Mouse (Mus musculus) E14TG2a.4 (cell line): ENCODE results near the gene Krt16.
"Not testable (repeated sequence)": the region's sequence is repeated elsewhere in the genome, so short reads cannot be mapped to it uniquely, and the experiment has no call there.

Experiments used
- CTCF ChIP-seq: conservative IDR thresholded peaks from 2 replicates; pipeline ENCODE4 v1.5.1; 2014; ENCODE audit warnings: low read length
- NANOG ChIP-seq: IDR thresholded peaks from 2 replicates; pipeline ENCODE4 v1.6.1; 2014; ENCODE audit warnings: borderline replicate concordance, low read length, mixed read lengths
- POU5F1 ChIP-seq: IDR thresholded peaks from 2 replicates; pipeline ENCODE4 v1.6.1; 2014; ENCODE audit warnings: low read length, borderline replicate concordance

DNA sequence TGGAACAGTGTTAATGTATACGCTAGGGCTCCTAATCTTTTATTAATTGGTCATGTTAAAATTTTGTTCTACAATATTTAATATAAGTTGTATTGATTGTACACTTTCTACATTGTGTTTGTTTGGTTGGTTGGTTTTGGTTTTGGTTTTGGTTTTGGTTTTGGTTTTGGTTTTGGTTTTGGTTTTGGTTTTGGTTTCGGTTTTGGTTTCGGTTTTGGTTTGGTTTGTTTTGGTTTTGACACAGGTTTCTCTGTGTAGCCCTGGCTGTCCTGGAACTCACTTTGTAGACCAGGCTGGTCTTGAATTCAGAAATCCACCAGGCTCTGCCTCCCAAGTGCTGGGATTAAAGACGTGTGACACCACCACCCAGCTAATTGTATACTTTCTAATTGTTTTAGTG lies 8.4 kb downstream of the Krt16 start:
- TF ChIP-seq CTCF, POU5F1, NANOG: not testable (repeated sequence)
